Mouse (Mus musculus): ENCODE results near the gene Strc. TPM values are rescaled to one million over a fixed set of nuclear protein-coding genes. Genes with fewer than 3 reads are reported as not detected.

Gene Strc
- polyA plus RNA-seq, 1 experiment: 0.05 TPM

DNA sequence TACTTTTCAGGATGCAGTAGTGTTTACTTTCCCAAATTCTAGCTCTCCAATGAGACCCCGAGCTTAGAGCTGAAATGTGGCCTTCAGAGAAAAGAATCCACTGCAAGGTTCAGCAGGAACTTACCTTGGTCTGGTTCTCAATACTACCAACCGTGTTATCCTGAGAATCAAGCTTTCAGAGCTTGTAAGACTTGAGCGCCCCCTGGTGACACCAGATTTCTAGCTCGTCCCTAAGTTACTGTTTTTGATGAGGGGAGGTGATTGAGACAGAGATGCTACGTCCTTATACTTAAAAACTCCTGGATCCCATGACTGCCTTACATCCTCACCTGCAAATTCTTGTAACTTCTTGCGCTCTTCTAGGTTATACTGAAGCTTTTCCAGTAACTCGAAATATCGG, 9.7 kb upstream of the Strc start:
- WGBS: 29% methylated on average over 8 of the region's 8 CpGs

DNA sequence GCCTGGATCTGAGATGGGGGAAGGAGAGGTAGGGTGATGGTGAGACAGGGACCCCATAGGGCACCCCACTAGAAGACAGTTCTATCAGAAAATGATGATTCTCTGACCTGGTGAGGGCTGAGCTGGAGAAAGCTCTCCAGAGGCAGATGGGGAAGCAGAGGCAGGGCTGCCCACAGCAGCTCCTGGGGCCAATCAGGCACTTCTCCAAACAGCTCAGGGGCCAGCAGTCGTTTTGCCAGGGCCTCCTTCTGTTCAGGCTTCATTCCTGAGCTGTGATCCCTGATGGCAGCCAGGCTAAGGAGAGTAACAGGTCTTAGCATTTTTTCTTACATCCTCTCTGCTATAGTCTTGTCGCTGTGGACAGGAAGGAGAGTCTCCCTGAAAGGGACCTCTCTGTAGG, 12.2 kb downstream of the Strc start:
- no peaks in the 10 kb centered on the region for H3K4me1 ChIP-seq (ENCODE audit: control insufficient read depth, insufficient read depth, insufficient read length)
- no peak overlapping the region for H3K4me3 ChIP-seq (ENCODE audit: extremely low read depth, insufficient read depth, insufficient read length)
- DNase-seq (ENCODE audit: low read depth in 1 of 2, low spot score in 2 of 2): no peak
- TF ChIP-seq CTCF (IDR thresholded peaks at IDR 0.05; ENCODE audit: extremely low read depth, insufficient read depth, insufficient read length, insufficient replicate concordance) (no peak), POLR2A (IDR thresholded peaks at IDR 0.05; ENCODE audit: low read depth, low read length) (no peak)
- WGBS: 44% methylated on average over 2 of the region's 2 CpGs
- H3K27ac ChIP-seq (ENCODE audit: insufficient read depth, low read length): no peak overlapping the region
- no peaks in the 10 kb centered on the region for H3K36me3 ChIP-seq (ENCODE audit: control insufficient read depth, insufficient read depth, low read length)
- H3K27me3 ChIP-seq (ENCODE audit: control insufficient read depth, insufficient read depth, low read length): no peaks in the 10 kb centered on the region

More for the DNA sequence above, 9.7 kb upstream of the Strc start:
- Histone ChIP-seq H3K4me1 (ENCODE audit: control insufficient read depth, insufficient read depth, insufficient read length) (no peaks in the 10 kb centered on the region), H3K27me3 (ENCODE audit: control insufficient read depth, insufficient read depth, low read length) (no peaks in the 10 kb centered on the region), H3K36me3 (ENCODE audit: control insufficient read depth, insufficient read depth, low read length) (no peaks in the 10 kb centered on the region), H3K4me3 (ENCODE audit: extremely low read depth, insufficient read depth, insufficient read length) (no peak overlapping the region), H3K27ac (ENCODE audit: insufficient read depth, low read length) (no peak overlapping the region)
- no peak for TF ChIP-seq POLR2A (IDR thresholded peaks at IDR 0.05; ENCODE audit: low read depth, low read length)
- peak; percentile 47; the same call in 1 of the 2 replicates for TF ChIP-seq CTCF (IDR thresholded peaks at IDR 0.05; ENCODE audit: extremely low read depth, insufficient read depth, insufficient read length, insufficient replicate concordance)
- peak; percentile 50 to 75 for DNase-seq (ENCODE audit: low read depth in 1 of 2, low spot score in 2 of 2)

- TF ChIP-seq CTCF (IDR thresholded peaks at IDR 0.05; ENCODE audit: extremely low read depth, insufficient read depth, insufficient read length, insufficient replicate concordance) (no peak), POLR2A (IDR thresholded peaks at IDR 0.05; ENCODE audit: low read depth, low read length) (no peak)
- H3K36me3 ChIP-seq (ENCODE audit: control insufficient read depth, insufficient read depth, low read length): no peaks in the 10 kb centered on the region
- H3K4me3 ChIP-seq (ENCODE audit: extremely low read depth, insufficient read depth, insufficient read length): no peak overlapping the region
- H3K4me1 ChIP-seq (ENCODE audit: control insufficient read depth, insufficient read depth, insufficient read length): no peaks in the 10 kb centered on the region
- DNase-seq (ENCODE audit: low read depth in 1 of 2, low spot score in 2 of 2): no peak
- WGBS: 67% methylated on average over 3 of the region's 3 CpGs
- no peaks in the 10 kb centered on the region for H3K27me3 ChIP-seq (ENCODE audit: control insufficient read depth, insufficient read depth, low read length)
- no peak overlapping the region for H3K27ac ChIP-seq (ENCODE audit: insufficient read depth, low read length)
Observed at GRCm38 (mm10) chr2:121372266-121372665, 14.7 kb downstream of the Strc start.

GRCm38 (mm10) chr2:121370921-121371320, 16.0 kb downstream of the Strc start:
- Histone ChIP-seq H3K4me1 (ENCODE audit: control insufficient read depth, insufficient read depth, insufficient read length) (no peaks in the 10 kb centered on the region), H3K27me3 (ENCODE audit: control insufficient read depth, insufficient read depth, low read length) (no peaks in the 10 kb centered on the region), H3K27ac (ENCODE audit: insufficient read depth, low read length) (no peak overlapping the region), H3K4me3 (ENCODE audit: extremely low read depth, insufficient read depth, insufficient read length) (no peak overlapping the region), H3K36me3 (ENCODE audit: control insufficient read depth, insufficient read depth, low read length) (no peaks in the 10 kb centered on the region)
- 84% methylated on average over 5 of the region's 5 CpGs for WGBS
- no peak for DNase-seq (ENCODE audit: low read depth in 1 of 2, low spot score in 2 of 2)
- TF ChIP-seq POLR2A (IDR thresholded peaks at IDR 0.05; ENCODE audit: low read depth, low read length) (no peak), CTCF (IDR thresholded peaks at IDR 0.05; ENCODE audit: extremely low read depth, insufficient read depth, insufficient read length, insufficient replicate concordance) (no peak)

GRCm38 (mm10) chr2:121368831-121369230, 18.1 kb downstream of the Strc start:
- H3K27ac ChIP-seq (ENCODE audit: insufficient read depth, low read length): no peak overlapping the region
- WGBS: 75% methylated on average over 2 of the region's 2 CpGs
- H3K36me3 ChIP-seq (ENCODE audit: control insufficient read depth, insufficient read depth, low read length): no peaks in the 10 kb centered on the region
- TF ChIP-seq POLR2A (IDR thresholded peaks at IDR 0.05; ENCODE audit: low read depth, low read length) (no peak), CTCF (IDR thresholded peaks at IDR 0.05; ENCODE audit: extremely low read depth, insufficient read depth, insufficient read length, insufficient replicate concordance) (no peak)
- H3K4me1 ChIP-seq (ENCODE audit: control insufficient read depth, insufficient read depth, insufficient read length): no peaks in the 10 kb centered on the region
- no peaks in the 10 kb centered on the region for H3K27me3 ChIP-seq (ENCODE audit: control insufficient read depth, insufficient read depth, low read length)
- DNase-seq (ENCODE audit: low read depth in 1 of 2, low spot score in 2 of 2): no peak
- H3K4me3 ChIP-seq (ENCODE audit: extremely low read depth, insufficient read depth, insufficient read length): no peak overlapping the region

DNA sequence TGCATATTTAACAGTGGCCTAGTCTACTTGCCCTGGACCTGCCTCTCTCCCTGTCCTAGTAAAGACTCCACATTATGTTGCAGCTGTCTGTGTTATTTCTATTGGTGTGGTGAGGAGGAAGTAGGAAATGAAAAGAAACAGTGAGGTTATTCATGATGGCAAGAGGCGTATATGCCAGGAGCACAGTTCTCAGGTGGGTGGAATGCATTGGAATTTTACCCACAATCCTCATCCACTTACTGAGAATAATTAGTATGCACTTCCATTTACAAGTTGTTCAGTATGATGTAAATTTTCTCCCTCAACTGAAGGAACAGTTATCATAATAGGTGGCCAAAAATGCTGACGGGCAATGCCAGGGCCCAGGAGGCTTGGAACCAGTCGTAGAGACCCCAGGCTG, 23.3 kb downstream of the Strc start:
- Histone ChIP-seq H3K27ac (ENCODE audit: insufficient read depth, low read length) (no peak overlapping the region), H3K4me1 (ENCODE audit: control insufficient read depth, insufficient read depth, insufficient read length) (0 out of 2 replicates have a peak, but pooled peaks cover under 1% of the 10 kb centered on the region), H3K4me3 (ENCODE audit: extremely low read depth, insufficient read depth, insufficient read length) (no peak overlapping the region), H3K27me3 (ENCODE audit: control insufficient read depth, insufficient read depth, low read length) (peaks cover 5% of the 10 kb centered on the region; the same call in 1 of the 2 replicates), H3K36me3 (ENCODE audit: control insufficient read depth, insufficient read depth, low read length) (no peaks in the 10 kb centered on the region)
- DNase-seq (ENCODE audit: low read depth in 1 of 2, low spot score in 2 of 2): no peak
- TF ChIP-seq CTCF (IDR thresholded peaks at IDR 0.05; ENCODE audit: extremely low read depth, insufficient read depth, insufficient read length, insufficient replicate concordance) (no peak), POLR2A (IDR thresholded peaks at IDR 0.05; ENCODE audit: low read depth, low read length) (no peak)
- WGBS: 86% methylated on average over 3 of the region's 3 CpGs

- H3K4me3 ChIP-seq (ENCODE audit: extremely low read depth, insufficient read depth, insufficient read length): no peak overlapping the region
- H3K36me3 ChIP-seq (ENCODE audit: control insufficient read depth, insufficient read depth, low read length): no peaks in the 10 kb centered on the region
- 59% methylated on average over 4 of the region's 4 CpGs for WGBS
- DNase-seq (ENCODE audit: low read depth in 1 of 2, low spot score in 2 of 2): no peak
- TF ChIP-seq POLR2A (IDR thresholded peaks at IDR 0.05; ENCODE audit: low read depth, low read length): no peak
- TF ChIP-seq CTCF (IDR thresholded peaks at IDR 0.05; ENCODE audit: extremely low read depth, insufficient read depth, insufficient read length, insufficient replicate concordance): no peak
- H3K27me3 ChIP-seq (ENCODE audit: control insufficient read depth, insufficient read depth, low read length): peaks cover 13% of the 10 kb centered on the region
- H3K4me1 ChIP-seq (ENCODE audit: control insufficient read depth, insufficient read depth, insufficient read length): peaks cover 5% of the 10 kb centered on the region; the same call in 1 of the 2 replicates
- H3K27ac ChIP-seq (ENCODE audit: insufficient read depth, low read length): no peak overlapping the region
Observed at GRCm38 (mm10) chr2:121359461-121359860, 27.5 kb downstream of the Strc start.
